Mouse (Mus musculus) neutrophil, adult 5-6 weeks (primary cell): ENCODE measurements around the gene Bcl6. TPM values are rescaled to one million over a fixed set of nuclear protein-coding genes. Genes with fewer than 3 reads are reported as not detected.

Source experiments
- ATAC-seq: fragments of 151-379, 151-347 bp; 2 replicates; pipeline ENCODE4 v1.8.0; 2017; ENCODE audit warnings: mild to moderate bottlenecking, moderate TSS enrichment; ENCODE audit not compliant: insufficient number of reproducible peaks, poor library complexity, low FRiP score, severe bottlenecking; ENCODE audit errors: extremely low read depth
- total RNA-seq: library from RNA; stranded (forward); fragments of 200-1000 nt; gene quantifications from 2 replicates; pipeline ENCODE4 v1.2.3, GENCODE M21; 2017

The Bcl6 gene
- total RNA-seq, 1 experiment from 2014 or later: 112 TPM

GRCm38 (mm10) chr16:23993351-23994321 lies 5.0 kb upstream of the Bcl6 start:
- ATAC-seq: peak; percentile 4; the same call in 1 of the 2 replicates

GRCm38 (mm10) chr16:23991846-23992580 lies 3.4 kb upstream of the Bcl6 start:
- ATAC-seq: no peak

- ATAC-seq: peak; percentile 60
Observed at GRCm38 (mm10) chr16:23991170-23991569, 2.5 kb upstream of the Bcl6 start.

- no peak for ATAC-seq
Observed at GRCm38 (mm10) chr16:23990161-23990970, 1.7 kb upstream of the Bcl6 start.

GRCm38 (mm10) chr16:23989209-23990160 lies 833 bp upstream of the Bcl6 start:
- no peak for ATAC-seq

GRCm38 (mm10) chr16:23988157-23988465 lies 541 bp downstream of the Bcl6 start:
- ATAC-seq: no peak

- no peak for ATAC-seq
Observed at GRCm38 (mm10) chr16:23987341-23988156, 1.1 kb downstream of the Bcl6 start.

GRCm38 (mm10) chr16:23986871-23987270 lies 1.8 kb downstream of the Bcl6 start:
- ATAC-seq: no peak

- no peak for ATAC-seq
Observed at GRCm38 (mm10) chr16:23986176-23986575, 2.5 kb downstream of the Bcl6 start.

- no peak for ATAC-seq
Observed at GRCm38 (mm10) chr16:23985467-23985861, 3.2 kb downstream of the Bcl6 start.

GRCm38 (mm10) chr16:23984760-23985466 lies 3.7 kb downstream of the Bcl6 start:
- ATAC-seq: peak; percentile 7; the same call in 1 of the 2 replicates

GRCm38 (mm10) chr16:23984183-23984582 lies 4.5 kb downstream of the Bcl6 start:
- ATAC-seq: peak; percentile 59

- no peak for ATAC-seq
Observed at GRCm38 (mm10) chr16:23982891-23983588, 5.6 kb downstream of the Bcl6 start.

GRCm38 (mm10) chr16:23981925-23982851 lies 6.5 kb downstream of the Bcl6 start:
- no peak for ATAC-seq

GRCm38 (mm10) chr16:23980991-23981720 lies 7.5 kb downstream of the Bcl6 start:
- no peak for ATAC-seq
